Mouse (Mus musculus) lung, postnatal 0 days (tissue): ENCODE measurements around the gene Mbnl2. TPM values are rescaled to one million over a fixed set of nuclear protein-coding genes. Genes with fewer than 3 reads are reported as not detected.
A peak's percentile ranks its signal among the peaks of the same experiment; 100 is the strongest.

Experiments used
- ATAC-seq: fragments of 200-750 bp; cut with Nextera tagmentation; 2 replicates; pipeline ENCODE4 v1.8.0; 2017; ENCODE audit warnings: moderate library complexity
- DNase-seq: peaks from one replicate; pipeline ENCODE4 v3.0.0-alpha.2; 2016; ENCODE audit warnings: low spot score
- H3K27ac ChIP-seq: fragments of 300-500 bp; sonication (generic); 2 replicates; pipeline ENCODE4 v1.5.1; 2014; ENCODE audit warnings: antibody characterized with exemption, mild to moderate bottlenecking, low read length, mixed read lengths
- H3K27me3 ChIP-seq: fragments of 300-500 bp; sonication (generic); replicated peaks from 2 replicates; pipeline ENCODE4 v1.6.1; 2014; ENCODE audit warnings: low read length, mixed read lengths; ENCODE audit not compliant: insufficient read depth
- H3K36me3 ChIP-seq: fragments of 300-500 bp; sonication (generic); 2 replicates; pipeline ENCODE4 v1.6.1; 2014; ENCODE audit warnings: low read length, mixed read lengths; ENCODE audit not compliant: insufficient read depth
- H3K4me1 ChIP-seq: fragments of 300-500 bp; sonication (generic); 2 replicates; pipeline ENCODE4 v1.6.1; 2014; ENCODE audit warnings: antibody characterized with exemption, low read depth, low read length, mixed read lengths; ENCODE audit not compliant: insufficient read depth
- H3K4me2 ChIP-seq: fragments of 300-500 bp; sonication (generic); replicated peaks from 2 replicates; pipeline ENCODE4 v1.6.1; 2014; ENCODE audit warnings: low read depth, mild to moderate bottlenecking, low read length, moderate library complexity, mixed read lengths
- H3K4me3 ChIP-seq: fragments of 300-500 bp; sonication (generic); 2 replicates; pipeline ENCODE4 v1.5.1; 2014; ENCODE audit warnings: low read depth, low read length
- H3K9ac ChIP-seq: fragments of 300-500 bp; sonication (generic); replicated peaks from 2 replicates; pipeline ENCODE4 v1.6.1; 2014; ENCODE audit warnings: low read depth, mild to moderate bottlenecking
- H3K9me3 ChIP-seq: fragments of 300-500 bp; sonication (generic); 2 replicates; pipeline ENCODE4 v1.6.1; 2016; ENCODE audit warnings: low read length, mixed read lengths
- CTCF ChIP-seq: IDR thresholded peaks from 2 replicates; pipeline ENCODE4 v1.5.1; 2016; ENCODE audit warnings: antibody characterized with exemption, mild to moderate bottlenecking
- EP300 ChIP-seq: IDR thresholded peaks from 2 replicates; pipeline ENCODE4 v1.6.1; 2016; ENCODE audit warnings: antibody characterized with exemption, mild to moderate bottlenecking, control low read depth
- WGBS: fragments of 180-500 bp; shearing (Covaris S2); extraction: QIAGEN DNeasy Blood & Tissue Kit; methylation state at CpG from one replicate; pipeline ENCODE4 v1.1.7; 2014; 5-methylcytosine and 5-hydroxymethylcytosine counted together
- polyA plus RNA-seq: library from polyadenylated mRNA; unstranded; fragments of >200 nt; fragmentation: Nextera tagmentation; extraction: Ambion mirVana; gene quantifications from 2 replicates; pipeline ENCODE4 v1.2.1, GENCODE M21; 2015

Gene Mbnl2
- polyA plus RNA-seq, 1 experiment from 2014 or later = 171 TPM

GRCm38 (mm10) chr14:120288378-120289002 is 13.0 kb downstream of the Mbnl2 start:
- H3K4me2 ChIP-seq = no peak overlapping the region
- DNase-seq (peak; percentile 53), ATAC-seq (no peak)
- H3K4me3 ChIP-seq = no peak overlapping the region
- no peaks in the 10 kb centered on the region for H3K36me3 ChIP-seq
- H3K9ac ChIP-seq = no peak overlapping the region
- WGBS = 49% methylated on average over 10 of the region's 10 CpGs
- H3K9me3 ChIP-seq = no peaks in the 10 kb centered on the region
- H3K4me1 ChIP-seq = peaks cover 30% of the 10 kb centered on the region
- peak overlapping the region; percentile 34 for H3K27ac ChIP-seq
- no peak; the same call in 1 of the 2 replicates for TF ChIP-seq EP300
- H3K27me3 ChIP-seq = no peaks in the 10 kb centered on the region

GRCm38 (mm10) chr14:120289065-120289464 is 13.6 kb downstream of the Mbnl2 start:
- H3K27ac ChIP-seq = peak overlapping the region; percentile 34
- DNase-seq = no peak
- H3K27me3 ChIP-seq = no peaks in the 10 kb centered on the region
- TF ChIP-seq EP300 (no peak), CTCF (no peak)
- H3K9me3 ChIP-seq = no peaks in the 10 kb centered on the region
- H3K9ac ChIP-seq = no peak overlapping the region
- H3K4me1 ChIP-seq = peaks cover 32% of the 10 kb centered on the region
- WGBS = 37% methylated on average over 9 of the region's 9 CpGs
- no peaks in the 10 kb centered on the region for H3K36me3 ChIP-seq
- ATAC-seq = 0 out of 2 replicates have a peak, but pooled peaks have one; percentile 10
- H3K4me3 ChIP-seq = no peak overlapping the region
- H3K4me2 ChIP-seq = no peak overlapping the region

GRCm38 (mm10) chr14:120289528-120289927 is 14.1 kb downstream of the Mbnl2 start:
- H3K36me3 ChIP-seq = no peaks in the 10 kb centered on the region
- TF ChIP-seq EP300 (no peak), CTCF (no peak)
- no peak overlapping the region for H3K4me2 ChIP-seq
- no peaks in the 10 kb centered on the region for H3K27me3 ChIP-seq
- H3K4me3 ChIP-seq = no peak overlapping the region
- no peaks in the 10 kb centered on the region for H3K9me3 ChIP-seq
- peak overlapping the region; percentile 34 for H3K27ac ChIP-seq
- peaks cover 34% of the 10 kb centered on the region for H3K4me1 ChIP-seq
- peak; percentile 48 for DNase-seq
- no peak overlapping the region for H3K9ac ChIP-seq
- 0 out of 2 replicates have a peak, but pooled peaks have one; percentile 30 for ATAC-seq
- WGBS = 47% methylated on average over 7 of the region's 7 CpGs

- ATAC-seq = no peak
- no peaks in the 10 kb centered on the region for H3K9me3 ChIP-seq
- no peak for DNase-seq
- no peak overlapping the region for H3K27ac ChIP-seq
- H3K4me1 ChIP-seq = peaks cover 44% of the 10 kb centered on the region
- H3K4me2 ChIP-seq = no peak overlapping the region
- no peak overlapping the region for H3K4me3 ChIP-seq
- TF ChIP-seq EP300 (no peak), CTCF (no peak)
- H3K9ac ChIP-seq = no peak overlapping the region
- no peaks in the 10 kb centered on the region for H3K27me3 ChIP-seq
- 84% methylated on average over 13 of the region's 13 CpGs for WGBS
- no peaks in the 10 kb centered on the region for H3K36me3 ChIP-seq
These were observed 15.8 kb downstream of the Mbnl2 start for GRCm38 (mm10) chr14:120291226-120291757.

- no peaks in the 10 kb centered on the region for H3K36me3 ChIP-seq
- no peaks in the 10 kb centered on the region for H3K27me3 ChIP-seq
- ATAC-seq = no peak
- H3K4me1 ChIP-seq = peaks cover 48% of the 10 kb centered on the region
- H3K9me3 ChIP-seq = no peaks in the 10 kb centered on the region
- WGBS = 65% methylated on average over 5 of the region's 5 CpGs
- DNase-seq = no peak
- no peak overlapping the region for H3K4me3 ChIP-seq
- H3K27ac ChIP-seq = peak overlapping the region; percentile 32; the same call in 1 of the 2 replicates
- no peak overlapping the region for H3K4me2 ChIP-seq
- no peak for TF ChIP-seq CTCF
- no peak for TF ChIP-seq EP300
- H3K9ac ChIP-seq = no peak overlapping the region
These were observed 16.7 kb downstream of the Mbnl2 start for GRCm38 (mm10) chr14:120292133-120292532.

GRCm38 (mm10) chr14:120292617-120293195 is 17.2 kb downstream of the Mbnl2 start:
- no peaks in the 10 kb centered on the region for H3K27me3 ChIP-seq
- peaks cover 45% of the 10 kb centered on the region for H3K4me1 ChIP-seq
- ATAC-seq = peak; percentile 25; the same call in 1 of the 2 replicates
- DNase-seq = peak; percentile 43
- no peak overlapping the region for H3K4me2 ChIP-seq
- no peaks in the 10 kb centered on the region for H3K36me3 ChIP-seq
- no peaks in the 10 kb centered on the region for H3K9me3 ChIP-seq
- TF ChIP-seq CTCF (no peak), EP300 (peak; percentile 26; the same call in 1 of the 2 replicates)
- no peak overlapping the region for H3K9ac ChIP-seq
- no peak overlapping the region for H3K4me3 ChIP-seq
- peak overlapping the region; percentile 32; the same call in 1 of the 2 replicates for H3K27ac ChIP-seq
- 50% methylated on average over 6 of the region's 6 CpGs for WGBS
